Mouse (Mus musculus): Measurements from ENCODE around the gene Tbc1d13. TPM values are rescaled to one million over a fixed set of nuclear protein-coding genes. Genes with fewer than 3 reads are reported as not detected.

Tbc1d13 gene
- 10 to 100 TPM; 72.6 to 73.5 TPM for total RNA-seq (2021)
- long read RNA-seq, partial matches to known transcripts = 0 of 10 reads
- long read RNA-seq, other reads (novel, unspliced or antisense) = 10 of 10 reads

DNA sequence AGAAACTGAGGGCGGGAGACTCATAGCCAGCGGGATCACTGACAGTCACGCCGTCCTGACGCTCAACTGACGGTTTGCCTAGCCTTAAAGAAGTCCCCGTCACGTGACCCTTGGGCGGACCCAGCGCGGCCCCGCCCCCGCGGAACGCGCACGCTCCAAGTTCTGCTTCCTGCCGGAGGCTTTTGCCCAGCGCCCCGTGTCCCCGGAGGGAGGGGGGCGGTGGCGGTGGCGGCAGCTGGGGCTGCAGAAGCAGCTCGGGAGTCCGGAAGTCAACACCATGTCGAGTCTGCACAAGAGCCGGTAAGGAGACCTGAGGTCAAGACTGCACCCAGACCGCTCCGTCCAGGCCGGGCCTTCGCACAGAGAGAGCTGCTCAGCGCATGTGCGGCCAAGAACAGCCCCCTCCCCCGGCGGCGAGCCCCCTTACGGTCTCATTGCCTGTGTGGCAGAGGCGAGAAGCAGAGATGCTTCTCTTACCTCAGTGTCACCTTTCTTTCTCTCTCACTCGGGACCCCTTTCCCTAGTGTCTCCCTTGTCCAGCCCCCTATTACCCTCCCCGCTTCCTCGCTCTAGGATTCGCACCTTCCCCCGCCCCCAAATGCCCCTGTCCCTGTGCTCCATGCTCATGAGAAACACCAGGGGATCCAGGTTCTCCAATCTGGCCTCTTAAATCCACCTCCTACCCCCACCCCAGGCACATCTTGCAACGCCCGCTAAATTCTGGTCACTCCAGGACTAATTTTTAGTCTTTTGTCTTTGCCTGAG, at the start of gene Tbc1d13:
Tbc1d13 (plus strand) TSS at position 134 of the 765 bp plus-strand sequence.
- DNase-seq (ENCODE audit: low spot score in 2 of 2) = peak; percentile 98

DNA sequence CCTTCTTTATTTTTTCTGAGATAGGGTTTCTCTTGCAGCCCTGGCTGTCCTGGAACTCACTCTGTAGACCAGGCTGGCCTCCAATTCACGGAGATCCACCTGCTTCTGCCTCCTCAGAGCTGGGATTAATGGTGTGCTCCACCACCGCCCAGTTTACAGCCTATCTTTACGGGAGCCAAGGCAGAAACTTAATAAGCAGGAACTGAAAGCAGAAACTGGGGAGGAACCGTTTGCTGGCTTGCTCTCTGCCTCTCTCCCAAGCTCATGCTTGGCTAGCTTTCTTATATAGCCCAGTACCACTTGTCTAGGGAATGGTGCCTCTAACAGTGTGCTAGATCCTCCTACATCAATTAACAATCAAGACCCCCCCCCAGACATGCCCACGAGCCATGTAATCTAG, 49.4 kb upstream of the Tbc1d13 start:
- no peak for DNase-seq (ENCODE audit: low spot score in 2 of 2)

DNA sequence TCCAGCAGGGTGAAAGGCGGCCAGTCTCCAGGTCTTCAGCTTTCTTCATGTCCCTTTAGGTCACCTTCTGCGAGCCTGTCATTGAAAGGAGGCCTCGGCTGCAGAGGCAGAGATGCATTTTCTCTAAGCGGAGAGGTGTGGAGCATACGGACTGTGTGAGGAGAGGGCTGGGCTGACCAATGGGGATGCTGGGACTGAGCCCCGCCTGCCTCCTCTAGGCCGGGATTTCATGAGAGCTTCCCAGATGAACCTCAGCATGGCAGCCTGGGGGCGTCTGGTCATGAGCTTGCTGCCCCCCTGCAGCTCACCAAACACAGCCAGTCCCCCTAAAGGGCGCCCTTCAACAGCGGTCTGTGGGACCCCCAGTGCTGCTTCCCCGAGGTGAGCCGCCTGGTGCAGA, 48.9 kb upstream of the Tbc1d13 start:
- DNase-seq (ENCODE audit: low spot score in 2 of 2) = no peak

DNA sequence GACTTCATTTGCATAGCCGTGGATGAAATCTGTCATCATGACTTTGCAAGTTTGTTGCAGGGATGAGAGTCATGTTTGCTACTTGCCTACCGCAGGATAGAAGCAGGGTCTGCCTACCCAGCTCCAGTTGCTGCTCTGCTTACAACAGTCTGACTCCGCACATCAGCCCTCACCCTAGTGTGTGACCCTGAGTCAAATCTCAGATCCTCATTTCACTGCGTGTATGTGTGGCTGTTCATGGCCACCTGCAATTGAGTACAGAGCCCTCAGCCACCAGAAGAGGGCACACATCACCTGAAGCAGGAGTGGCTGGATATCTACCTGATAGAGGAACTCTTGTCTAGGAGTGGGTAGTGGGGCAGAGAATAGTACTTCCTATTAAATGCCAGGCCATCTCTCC, 46.2 kb upstream of the Tbc1d13 start:
- DNase-seq (ENCODE audit: low spot score in 2 of 2) = no peak

DNA sequence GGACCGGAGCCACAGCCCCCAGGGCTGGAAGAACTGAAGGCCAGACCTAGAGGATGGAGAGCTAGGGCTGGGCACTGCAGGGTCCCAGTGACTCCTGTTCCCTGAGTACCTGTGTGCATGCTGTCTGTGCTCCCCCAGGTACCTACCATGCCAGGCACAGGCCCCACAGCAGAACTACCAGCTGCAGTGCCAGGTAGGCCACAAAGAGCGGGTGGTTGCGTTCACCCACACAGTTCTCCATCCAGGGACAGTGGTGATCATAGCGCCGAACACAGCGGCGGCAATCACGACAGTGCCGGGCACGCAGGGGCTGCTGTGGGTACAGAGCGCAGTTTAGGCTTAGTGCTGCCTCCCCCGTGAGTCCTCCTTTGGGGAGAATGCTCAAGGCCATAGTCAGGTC, 42.0 kb upstream of the Tbc1d13 start:
- DNase-seq (ENCODE audit: low spot score in 2 of 2) = no peak

DNA sequence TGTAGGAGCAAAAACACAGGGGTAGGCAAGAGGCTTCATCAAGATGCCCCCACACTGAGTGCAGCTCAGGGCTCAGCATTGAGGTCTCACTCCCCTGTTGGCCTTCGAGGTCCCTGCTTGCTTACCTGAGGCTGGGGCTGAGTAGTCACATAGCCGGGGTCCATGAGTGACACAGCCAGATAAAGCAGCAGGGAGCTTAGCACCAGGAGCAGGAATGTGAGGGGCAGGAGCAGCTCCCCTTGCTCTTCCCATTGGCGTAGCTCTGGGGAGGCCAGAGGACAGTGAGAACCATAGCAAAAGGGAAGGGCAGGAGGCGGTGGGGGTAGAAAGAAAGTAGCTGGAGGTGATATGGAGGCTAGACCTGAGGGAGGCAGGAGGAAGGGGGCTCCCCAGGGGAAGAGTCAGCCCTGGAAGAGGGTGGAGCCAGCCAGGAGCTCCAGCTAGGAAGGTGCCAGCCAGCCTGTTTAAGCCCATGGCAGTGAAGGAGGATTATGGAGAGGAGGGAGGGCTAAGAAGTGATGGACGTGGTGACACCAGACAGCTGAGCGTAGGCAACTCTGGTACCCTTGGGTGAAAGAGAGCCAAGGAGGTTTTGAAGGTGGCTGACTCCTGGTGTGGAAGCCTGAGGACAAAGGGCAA, 41.1 kb upstream of the Tbc1d13 start:
- DNase-seq (ENCODE audit: low spot score in 2 of 2) = no peak

DNA sequence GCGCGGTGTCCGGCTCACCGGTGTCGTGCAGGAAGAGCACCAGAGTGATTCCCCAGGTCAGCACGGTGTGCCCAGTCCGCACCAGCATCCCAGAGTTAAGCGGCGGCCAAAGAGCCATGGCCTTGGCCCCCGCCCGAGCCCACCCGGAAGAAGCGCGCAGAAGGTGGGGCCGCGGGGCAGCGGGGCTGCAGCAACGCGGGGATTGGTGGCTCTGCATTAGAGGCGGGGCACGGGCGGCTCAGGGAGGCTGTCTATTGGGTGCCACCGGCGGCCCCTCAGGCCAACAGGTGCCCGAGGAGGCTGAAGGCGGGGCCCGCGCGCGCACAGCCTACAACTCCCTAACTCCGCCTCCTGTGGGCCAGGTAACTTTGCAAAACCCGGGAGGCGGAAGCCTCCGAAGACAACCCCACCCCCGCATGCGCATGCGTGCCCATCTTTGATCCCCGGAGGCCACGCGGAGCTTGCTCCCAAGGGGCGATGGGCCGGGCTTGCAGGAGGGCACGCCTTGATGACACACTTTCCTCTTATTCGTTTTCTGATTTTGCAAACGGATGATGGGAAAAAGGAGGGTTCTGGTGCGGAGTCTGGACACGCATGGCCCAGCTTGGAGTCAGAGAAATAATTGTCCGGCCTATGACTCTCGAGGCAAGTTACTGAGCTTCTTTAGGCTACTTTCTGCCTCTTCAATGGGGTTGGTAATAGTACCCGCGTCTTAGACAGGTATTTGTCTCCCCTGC, 39.9 kb upstream of the Tbc1d13 start, which contains the start of gene Zdhhc12:
Zdhhc12 (minus strand) TSS at position 178 of the 737 bp plus-strand sequence.
- DNase-seq (ENCODE audit: low spot score in 2 of 2) = peak; percentile 85 to 92

DNA sequence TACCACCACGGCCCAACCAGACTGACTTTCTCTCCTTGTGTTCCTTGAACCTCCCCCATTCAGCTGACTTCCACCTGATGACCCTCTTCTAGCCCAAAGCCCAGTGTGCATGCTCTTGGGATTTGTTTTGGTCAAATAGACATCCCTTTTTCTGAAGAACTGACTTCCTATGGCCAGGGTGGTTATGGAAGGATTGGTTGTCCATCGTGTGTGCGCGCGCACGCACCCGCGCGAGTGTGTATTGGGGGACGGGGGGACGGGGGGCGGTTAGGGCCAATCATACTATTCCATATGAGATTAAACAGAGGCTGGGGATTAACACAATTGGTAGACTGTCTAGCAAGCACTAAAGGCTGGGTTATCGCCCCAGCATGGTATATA, 39.3 kb upstream of the Tbc1d13 start:
- peak in 1 of 2 experiments; percentile 40 for DNase-seq (ENCODE audit: low spot score in 2 of 2)

DNA sequence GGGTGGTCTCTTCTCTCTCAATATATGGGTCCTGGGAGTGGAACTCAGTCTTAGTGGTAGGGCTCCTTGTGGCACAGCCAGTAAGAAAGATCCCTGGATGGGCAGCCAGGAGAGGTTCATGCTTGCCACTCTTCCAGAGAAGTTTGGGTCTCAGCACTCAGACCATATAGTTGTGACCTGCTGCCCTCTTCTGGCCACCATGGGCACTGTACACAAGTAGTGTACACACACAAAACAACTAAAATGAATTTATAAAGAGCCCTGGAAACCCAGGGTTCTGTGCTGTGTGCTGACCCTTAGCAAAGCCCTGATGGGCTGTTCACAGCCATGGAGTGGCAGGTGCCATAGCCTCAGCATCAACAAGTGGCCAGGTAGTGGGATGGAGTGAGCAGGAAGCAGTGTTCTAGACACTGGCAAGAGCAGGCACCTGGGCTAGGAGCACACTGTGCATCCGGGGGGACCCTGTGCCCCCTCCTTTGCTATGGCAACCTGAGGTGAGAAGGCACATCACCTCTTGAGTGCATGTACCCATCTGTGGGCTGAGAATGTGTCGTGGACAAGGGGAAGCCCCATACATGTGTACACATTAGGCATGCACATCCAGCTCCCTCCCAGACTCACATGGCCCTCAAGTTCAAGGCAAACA, 37.5 kb upstream of the Tbc1d13 start:
- peak; percentile 38 to 61 for DNase-seq (ENCODE audit: low spot score in 2 of 2)

DNA sequence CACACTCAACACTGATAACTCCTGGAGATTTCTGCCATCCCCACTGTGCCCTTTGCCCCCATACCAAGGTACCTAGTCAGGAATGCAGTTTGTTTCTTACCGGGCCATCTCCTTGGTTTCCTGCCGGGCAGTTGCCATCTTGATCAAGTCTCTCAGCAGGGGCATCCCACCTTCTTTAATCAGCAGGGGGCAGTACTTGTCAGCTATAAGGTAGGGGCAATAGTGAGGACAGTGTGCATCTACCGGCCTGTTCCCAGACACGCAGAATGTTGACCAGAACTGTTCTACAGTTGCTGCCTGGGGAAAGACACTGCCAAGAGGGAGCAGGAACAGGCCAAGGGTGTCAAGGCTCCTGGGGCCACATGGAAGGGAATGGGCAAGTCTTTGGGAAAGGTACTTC, 33.3 kb upstream of the Tbc1d13 start:
- no peak for DNase-seq (ENCODE audit: low spot score in 2 of 2)

DNA sequence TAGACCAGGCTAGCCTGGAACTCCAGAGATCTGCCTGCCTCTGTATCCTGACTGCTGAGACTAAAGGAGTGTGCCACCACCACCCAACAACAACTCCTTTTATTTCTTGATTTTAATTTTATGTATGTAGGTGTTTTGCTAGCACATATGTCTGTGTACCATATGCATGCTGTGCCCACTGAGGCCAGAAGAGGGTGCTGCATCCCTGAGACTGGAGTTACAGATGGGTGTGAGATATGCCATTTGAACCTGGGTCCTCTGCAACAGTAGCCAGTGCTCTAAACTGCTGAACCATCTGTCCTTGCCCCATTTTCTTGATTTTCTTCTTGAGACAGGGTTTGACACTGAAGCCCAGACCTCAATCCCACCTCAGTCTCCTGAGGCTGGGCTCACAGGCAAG, 27.2 kb upstream of the Tbc1d13 start:
- peak; percentile 52 to 56 for DNase-seq (ENCODE audit: low spot score in 2 of 2)

DNA sequence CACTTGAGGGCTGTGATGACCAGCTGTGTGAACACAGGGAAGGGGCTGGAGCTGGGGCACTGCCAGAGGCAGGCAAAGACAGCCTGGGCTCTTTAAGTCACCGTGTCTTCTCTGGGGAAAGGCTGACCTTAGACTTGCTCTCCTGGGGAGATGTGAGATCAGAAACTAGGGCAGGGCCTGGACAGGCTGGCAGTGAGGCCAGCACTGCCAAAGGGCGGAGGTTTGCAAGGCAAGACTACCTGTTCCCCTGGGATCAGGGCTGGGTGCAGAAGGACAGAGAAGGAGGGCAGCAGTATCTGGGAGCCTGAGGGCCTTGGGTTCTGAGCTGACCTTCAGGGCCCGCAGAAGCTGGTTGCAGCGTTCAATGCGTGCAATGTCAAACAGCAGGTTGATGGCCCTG, 25.9 kb upstream of the Tbc1d13 start:
- DNase-seq (ENCODE audit: low spot score in 2 of 2) = no peak

DNA sequence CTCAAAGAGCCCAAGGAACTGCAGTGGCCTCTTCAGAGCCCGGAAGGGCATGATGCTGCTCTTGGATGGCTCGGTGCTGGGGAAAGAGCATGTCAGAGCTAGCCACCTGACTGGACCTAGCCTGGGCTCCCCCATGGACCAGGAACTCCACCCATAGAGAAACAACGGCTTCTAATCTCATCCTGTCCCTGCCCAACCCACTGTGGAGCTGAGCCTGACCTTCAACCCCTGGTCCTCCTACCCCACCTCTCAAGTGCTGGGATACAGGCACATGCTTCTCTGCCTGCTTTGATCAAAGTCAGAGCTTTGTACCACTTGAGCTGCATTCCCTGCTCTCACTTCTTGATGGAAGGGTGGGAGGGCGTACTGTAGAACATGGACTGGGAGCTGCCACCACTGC, 25.3 kb upstream of the Tbc1d13 start:
- DNase-seq (ENCODE audit: low spot score in 2 of 2) = no peak

DNA sequence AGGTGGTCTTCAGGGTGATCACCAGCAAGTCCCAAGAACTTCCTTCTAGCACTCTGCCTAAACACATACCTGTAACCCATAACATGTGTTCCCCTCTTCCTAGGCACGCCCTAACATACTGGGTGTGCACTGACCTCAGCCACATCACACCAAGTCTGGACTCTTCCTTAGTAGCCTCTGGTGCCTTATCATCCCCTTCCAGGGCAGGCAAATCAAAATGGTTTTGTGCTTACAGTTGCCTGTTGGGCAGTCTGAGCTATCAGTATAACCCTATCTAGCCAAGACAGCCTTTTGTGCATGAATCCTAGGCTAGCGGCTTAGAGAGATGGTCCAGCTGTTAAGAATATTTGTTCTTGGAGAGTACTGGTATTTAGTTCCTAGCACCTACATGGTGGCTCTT, 22.0 kb upstream of the Tbc1d13 start:
- no peak for DNase-seq (ENCODE audit: low spot score in 2 of 2)

DNA sequence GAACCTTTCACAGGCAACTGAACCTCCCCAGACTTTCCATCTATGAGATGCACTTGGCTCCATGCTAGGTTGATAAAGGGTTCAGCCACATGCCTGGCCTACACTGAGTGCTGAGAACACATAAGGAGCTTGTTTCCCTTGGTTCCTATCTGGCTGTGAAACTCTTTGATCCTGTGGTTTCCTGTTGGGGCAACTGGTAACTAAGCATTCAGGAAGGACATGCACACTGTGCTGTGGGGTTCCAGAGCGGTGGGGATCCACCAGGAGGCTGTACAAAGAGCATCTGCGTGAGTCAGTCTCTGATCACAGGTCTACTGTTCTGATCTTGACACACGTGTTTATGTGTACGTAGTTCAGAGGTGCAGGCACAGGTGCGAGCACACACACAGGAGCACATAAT, 21.0 kb upstream of the Tbc1d13 start:
- no peak for DNase-seq (ENCODE audit: low spot score in 2 of 2)

DNA sequence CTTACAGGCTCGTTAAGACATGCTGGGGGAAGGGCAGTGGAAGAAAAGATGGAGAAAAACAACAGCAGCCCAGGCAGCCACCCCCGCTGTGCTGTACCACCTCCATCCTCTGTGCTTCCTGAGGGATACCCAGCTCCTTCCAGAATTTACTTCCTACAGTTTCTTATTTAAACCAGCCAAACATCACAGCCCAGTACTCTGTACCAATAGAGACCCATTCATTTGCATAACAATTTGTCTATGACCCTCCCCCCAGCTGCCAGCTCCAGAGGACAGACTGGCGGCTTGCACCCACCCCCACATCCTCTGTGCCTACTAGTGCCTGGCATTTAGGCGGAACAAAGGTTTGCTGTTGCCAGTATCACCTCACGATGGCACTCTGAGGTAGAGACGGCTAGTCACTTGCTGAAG, 13.9 kb upstream of the Tbc1d13 start:
- DNase-seq (ENCODE audit: low spot score in 2 of 2) = peak; percentile 62 to 63

DNA sequence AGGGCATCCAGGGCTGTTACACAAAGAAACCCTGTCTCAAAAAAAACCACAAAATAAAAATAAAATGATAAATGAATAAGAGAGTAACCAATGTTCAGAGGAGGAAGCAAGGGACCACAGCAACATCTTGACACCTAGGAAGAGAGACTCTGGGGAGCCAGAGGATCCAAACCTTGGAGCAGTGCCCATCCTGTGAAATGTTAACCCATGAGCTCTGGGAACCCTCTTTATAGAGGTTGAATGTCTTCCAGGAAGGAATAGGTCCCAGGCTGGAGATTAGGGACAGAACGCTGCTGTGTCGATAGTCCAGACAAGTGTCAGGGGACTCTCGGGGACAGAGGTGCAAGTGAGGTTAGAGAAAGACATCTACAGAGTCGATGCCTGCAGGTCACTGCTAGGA, 13.3 kb upstream of the Tbc1d13 start:
- no peak for DNase-seq (ENCODE audit: low spot score in 2 of 2)

DNA sequence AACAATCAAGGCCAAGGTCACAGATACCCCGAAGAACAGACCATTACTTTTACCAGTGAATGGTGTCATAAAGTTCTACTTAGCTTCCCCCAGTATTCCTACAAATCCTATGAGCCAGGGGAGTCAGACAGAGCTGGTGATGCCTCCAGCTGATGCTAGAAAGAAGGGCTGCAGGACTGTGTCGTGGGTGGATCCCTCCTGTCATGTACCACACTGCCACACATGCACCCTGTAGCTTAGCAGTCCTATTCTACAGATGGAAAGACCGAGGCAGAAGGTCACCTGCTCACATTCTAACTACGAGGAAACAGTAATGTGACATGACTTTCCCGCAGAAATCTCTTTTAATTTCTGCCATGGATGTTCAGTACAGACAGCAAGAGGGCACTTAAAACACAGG, 10.8 kb upstream of the Tbc1d13 start:
- no peak for DNase-seq (ENCODE audit: low spot score in 2 of 2)

DNA sequence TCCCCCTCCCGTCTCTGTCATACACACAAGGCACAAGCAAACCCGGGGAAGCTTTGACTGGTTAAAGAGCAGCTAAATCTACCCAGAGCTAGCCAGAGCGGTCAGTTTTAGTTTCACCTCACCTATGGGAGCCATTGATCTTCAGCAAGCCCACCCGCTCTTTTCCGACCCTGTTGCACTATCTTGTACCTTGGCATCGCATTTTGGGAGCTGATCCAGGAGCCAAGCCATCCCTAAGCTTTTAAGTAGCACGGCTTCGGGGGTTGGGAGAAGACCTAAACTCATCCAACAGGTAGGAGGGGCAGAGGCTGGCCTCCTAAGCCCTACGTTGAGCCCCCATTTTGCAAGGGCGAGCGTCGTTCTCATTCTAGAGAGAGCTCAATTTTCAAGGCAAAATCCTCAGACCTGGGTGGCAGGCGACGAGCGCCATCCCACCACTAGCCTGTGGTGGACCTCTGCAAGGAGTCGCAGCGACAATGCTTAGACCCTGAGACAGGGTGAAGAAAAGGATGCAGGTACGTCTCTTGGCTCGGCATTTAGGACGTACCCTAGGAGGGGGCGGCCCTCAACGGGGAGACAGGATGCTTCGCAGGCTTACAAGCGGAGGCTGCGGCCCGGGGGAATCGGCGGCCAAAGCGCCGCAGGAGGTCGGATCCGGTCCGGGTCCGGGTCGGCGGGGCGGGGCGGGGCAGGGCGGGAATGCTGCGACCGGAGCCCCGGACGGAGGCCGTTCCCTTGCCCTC, 9.6 kb upstream of the Tbc1d13 start:
- DNase-seq (ENCODE audit: low spot score in 2 of 2) = peak in 1 of 2 experiments; percentile 41

DNA sequence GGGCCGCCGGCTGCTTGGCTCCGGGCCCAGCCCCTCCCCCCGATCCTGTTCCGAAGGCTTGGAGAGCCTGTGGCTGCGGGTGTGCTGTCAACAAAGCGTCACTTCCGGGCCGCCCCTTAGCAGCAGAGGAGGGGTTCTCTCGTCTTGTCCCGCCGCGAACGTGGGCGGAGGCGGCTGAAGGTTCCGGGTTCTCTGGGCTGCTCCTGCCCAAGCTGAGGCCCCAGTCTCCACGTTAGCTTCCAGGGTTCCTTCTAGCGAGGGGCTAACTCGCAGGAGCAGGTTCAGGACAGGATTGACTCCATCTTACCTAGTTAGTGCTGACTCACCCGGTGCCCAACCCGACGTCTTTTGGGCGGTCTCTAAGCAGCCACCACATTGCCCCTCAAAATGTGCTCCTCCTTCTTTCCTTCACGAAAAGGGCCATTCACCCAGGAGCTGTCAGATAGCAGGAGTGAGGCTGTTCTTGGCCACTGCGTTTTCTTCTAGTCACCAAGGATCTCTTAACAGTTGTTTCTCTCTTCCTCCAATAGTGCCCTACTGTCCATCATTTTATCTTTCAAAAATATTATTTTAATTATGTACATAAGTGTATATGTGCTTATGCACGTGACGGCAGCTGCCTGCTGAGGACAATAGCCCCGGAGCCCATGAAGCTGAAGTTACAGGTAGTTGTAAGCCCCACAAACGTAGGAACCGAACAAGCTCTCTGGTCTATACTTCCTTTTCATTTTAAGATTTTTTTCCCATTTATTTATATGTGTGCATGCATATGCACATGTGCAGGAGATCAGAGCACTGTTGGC, 8.9 kb upstream of the Tbc1d13 start, which contains the start of gene Zer1:
Zer1 (minus strand) TSS at position 114 of the 803 bp plus-strand sequence.
- peak; percentile 95 to 96 for DNase-seq (ENCODE audit: low spot score in 2 of 2)

Measured in layer of hippocampus, postnatal 10 days (tissue).